Mouse (Mus musculus) cerebellum, adult 2 months (tissue): Measurements from ENCODE around the gene Pear1.

Experiments
- CTCF ChIP-seq: fragments of 200-500 bp; IDR thresholded peaks from 2 replicates; pipeline ENCODE4 v1.5.1; 2011; ENCODE audit warnings: low read depth, mild to moderate bottlenecking, control low read depth, low read length, moderate library complexity, borderline replicate concordance; ENCODE audit not compliant: insufficient read depth
- POLR2A ChIP-seq: fragments of 200-500 bp; IDR thresholded peaks from 2 replicates; pipeline ENCODE4 v1.6.1; 2011; ENCODE audit warnings: low read length, control low read depth, borderline replicate concordance; ENCODE audit not compliant: insufficient read depth

DNA sequence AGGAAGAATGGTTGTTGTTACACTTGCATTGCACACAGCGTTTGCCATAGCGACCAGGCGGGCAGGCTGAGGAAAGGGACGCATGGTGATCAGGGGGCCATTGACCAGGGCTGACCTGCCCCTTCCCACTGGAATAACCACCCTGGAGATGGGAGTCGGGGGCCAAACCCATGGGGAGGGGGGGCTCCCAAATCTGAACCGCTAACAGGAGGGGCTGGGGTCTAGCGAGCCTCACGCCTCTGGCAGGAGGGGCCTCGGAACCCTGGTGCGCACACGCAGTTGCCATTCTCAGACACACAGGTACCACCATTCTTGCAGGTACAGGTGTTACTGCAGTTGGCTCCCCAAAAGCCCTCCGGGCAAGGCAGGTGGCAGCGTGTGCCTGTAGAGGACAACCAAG is 70.3 kb downstream of the Pear1 start:
- no peak for TF ChIP-seq CTCF
- no peak for TF ChIP-seq POLR2A
